Mouse (Mus musculus) MEL (cell line): ENCODE results near the gene E130308A19Rik.

Experiments
- CTCF ChIP-seq, 3 experiments: IDR thresholded peaks in 2 of 3; conservative IDR thresholded peaks in 1 of 3; 2 replicates each; pipeline ENCODE4 v1.5.1; 2011 to 2012; ENCODE audit warnings: low read length in 3 of 3, low read depth in 2 of 3, mild to moderate bottlenecking in 2 of 3, improper control_type of control experiment in 1 of 3, inconsistent platforms in 1 of 3, mixed read lengths in 1 of 3, moderate library complexity in 1 of 3; ENCODE audit not compliant: control insufficient read depth in 1 of 3, insufficient read depth in 1 of 3, poor library complexity in 1 of 3, severe bottlenecking in 1 of 3
- ELF1 ChIP-seq: IDR thresholded peaks from 2 replicates; pipeline ENCODE4 v1.6.1; 2014; ENCODE audit warnings: low read depth, mild to moderate bottlenecking, inconsistent platforms, low read length, improper control_type of control experiment, moderate library complexity
- GATA1 ChIP-seq: IDR thresholded peaks from 2 replicates; pipeline ENCODE4 v1.6.1; 2011; ENCODE audit warnings: low read depth, low read length, improper control_type of control experiment
- SMC3 ChIP-seq: IDR thresholded peaks from 2 replicates; pipeline ENCODE4 v1.6.1; 2011; ENCODE audit warnings: low read depth, low read length, improper control_type of control experiment
- TBP ChIP-seq: IDR thresholded peaks from 2 replicates; pipeline ENCODE4 v1.8.0; 2011; ENCODE audit warnings: low read depth, low read length, improper control_type of control experiment
- TCF12 ChIP-seq: IDR thresholded peaks from 2 replicates; pipeline ENCODE4 v1.6.1; 2014; ENCODE audit warnings: low read depth, mild to moderate bottlenecking, inconsistent platforms, low read length, improper control_type of control experiment, moderate library complexity

- TF ChIP-seq GATA1 (no peak), CTCF (IDR thresholded peaks at IDR 0.05 in 2 of 3, conservative IDR thresholded peaks at IDR 0.05 in 1 of 3; ENCODE audit: control insufficient read depth in 1 of 3, insufficient read depth in 1 of 3, low read depth in 2 of 3, low read length in 3 of 3, poor library complexity in 1 of 3, severe bottlenecking in 1 of 3) (no peak), TCF12 (no peak), TBP (no peak), SMC3 (no peak), ELF1 (no peak)
Measured at GRCm38 (mm10) chr4:59806879-59807195, 180.8 kb downstream of the E130308A19Rik start.
